34 mouse cellular contexts compared by ENCODE assay signal in genomic region chr15:67799871-67800270, GRCm38 (mm10).
"Had no signal": no experiment of that assay in that cellular context is flagged by ENCODE, and none has a peak within 500 bp of the region (broad histone marks: within the 10 kb centered on the region; RNA-seq: fewer than 3 reads in every experiment).

No protein-coding gene starts in this region.

- H3K27ac ChIP-seq: heart, adult 2 months; heart, embryonic 10.5 days; heart, embryonic 13.5 days; heart, embryonic 15.5 days; hindbrain, embryonic 10.5 days; hindbrain, embryonic 12.5 days; hindbrain, embryonic 13.5 days; hindbrain, embryonic 14.5 days; hindbrain, embryonic 15.5 days; hindbrain, postnatal 0 days; intestine, embryonic 15.5 days; kidney, postnatal 0 days; layer of hippocampus, adult 2 months; left cerebral cortex, adult 2 months had no signal

- H3K4me1 ChIP-seq: heart, embryonic 10.5 days; heart, embryonic 12.5 days; heart, embryonic 13.5 days; heart, embryonic 15.5 days; hindbrain, embryonic 10.5 days; hindbrain, embryonic 12.5 days; hindbrain, embryonic 13.5 days; hindbrain, embryonic 15.5 days; intestine, embryonic 15.5 days had no signal

- ATAC-seq: hindbrain, embryonic 16.5 days; hindbrain, postnatal 0 days; inflammation-experienced regulatory T-cells, adult 6 months; intestine, embryonic 15.5 days; intestine, embryonic 16.5 days; intestine, postnatal 0 days had no signal

- H3K9ac ChIP-seq: heart, embryonic 12.5 days; heart, embryonic 13.5 days; heart, embryonic 15.5 days; hindbrain, embryonic 12.5 days; hindbrain, embryonic 13.5 days; hindbrain, embryonic 14.5 days; hindbrain, embryonic 15.5 days; intestine, embryonic 15.5 days had no signal

- H3K4me2 ChIP-seq: heart, embryonic 11.5 days; heart, embryonic 12.5 days; heart, embryonic 13.5 days; heart, embryonic 15.5 days; hindbrain, embryonic 12.5 days; hindbrain, embryonic 13.5 days; hindbrain, embryonic 14.5 days; hindbrain, embryonic 15.5 days; intestine, embryonic 15.5 days had no signal

- H3K36me3 ChIP-seq: heart, embryonic 10.5 days; heart, embryonic 12.5 days; heart, embryonic 13.5 days; heart, embryonic 15.5 days; hindbrain, embryonic 10.5 days; hindbrain, embryonic 12.5 days; hindbrain, embryonic 13.5 days; hindbrain, embryonic 15.5 days; intestine, embryonic 15.5 days had no signal

- DNase-seq: heart, adult 18-20 months; heart, adult 2 months; heart, postnatal 10 days; heart, postnatal 14 days; heart, postnatal 36 days; heart, postnatal 4 days; kidney, adult 18-20 months; kidney, adult 8-10 months; kidney, adult 9 months; kidney, postnatal 10 days; kidney, postnatal 25 days; kidney, postnatal 36 days; kidney, postnatal 4 days; layer of hippocampus, adult 9-11 months; layer of hippocampus, postnatal 36 days had no signal

- H3K9me3 ChIP-seq: heart, embryonic 10.5 days; heart, embryonic 12.5 days; heart, embryonic 13.5 days; heart, embryonic 15.5 days; hindbrain, embryonic 10.5 days; hindbrain, embryonic 12.5 days; hindbrain, embryonic 13.5 days; hindbrain, embryonic 15.5 days; intestine, embryonic 15.5 days had no signal

- H3K27me3 ChIP-seq: heart, embryonic 12.5 days; heart, embryonic 13.5 days; heart, embryonic 15.5 days; hindbrain, embryonic 12.5 days; hindbrain, embryonic 13.5 days; hindbrain, embryonic 15.5 days; intestine, embryonic 15.5 days had no signal

- H3K4me3 ChIP-seq: heart, adult 2 months; heart, embryonic 10.5 days; heart, embryonic 12.5 days; heart, embryonic 13.5 days; heart, embryonic 15.5 days; hindbrain, embryonic 10.5 days; hindbrain, embryonic 12.5 days; hindbrain, embryonic 13.5 days; hindbrain, embryonic 15.5 days; intestine, embryonic 15.5 days; layer of hippocampus, adult 2 months; left cerebral cortex, adult 2 months had no signal
